Mouse (Mus musculus): ENCODE measurements around the gene Olfr1062. TPM values are rescaled to one million over a fixed set of nuclear protein-coding genes. Genes with fewer than 3 reads are reported as not detected.
"Not testable (repeated sequence)": the region's sequence is repeated elsewhere in the genome, so short reads cannot be mapped to it uniquely, and the experiment has no call there.

Gene Olfr1062
- total and polyA plus RNA-seq, 3 experiments = not detected

DNA sequence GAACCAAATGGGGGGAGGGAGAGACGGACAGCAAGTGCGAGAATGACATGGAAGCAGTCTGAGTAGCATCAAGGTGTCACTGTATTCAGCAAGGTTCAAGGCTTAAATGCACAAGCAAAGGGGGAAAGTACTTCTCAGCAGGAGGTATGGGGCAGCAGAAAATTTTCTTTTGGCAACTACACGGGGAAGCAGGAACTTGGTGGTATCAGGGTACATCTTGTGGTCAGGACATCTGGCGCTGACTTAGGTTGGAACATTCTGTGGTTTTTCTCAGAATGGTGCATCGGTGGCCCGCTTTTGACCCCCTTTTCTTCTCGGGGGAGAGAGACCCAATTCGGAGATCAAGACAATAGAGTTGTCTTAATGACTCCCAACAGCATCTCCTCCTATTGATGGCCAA is 2.0 kb upstream of the Olfr1062 start:
- DNase-seq (ENCODE audit: low read depth, low spot score) = peak; percentile 53
- H3K4me3 ChIP-seq (ENCODE audit: control insufficient read depth in 1 of 2, insufficient read depth in 1 of 2, low read depth in 2 of 2, low read length in 2 of 2) = not testable (repeated sequence)

DNA sequence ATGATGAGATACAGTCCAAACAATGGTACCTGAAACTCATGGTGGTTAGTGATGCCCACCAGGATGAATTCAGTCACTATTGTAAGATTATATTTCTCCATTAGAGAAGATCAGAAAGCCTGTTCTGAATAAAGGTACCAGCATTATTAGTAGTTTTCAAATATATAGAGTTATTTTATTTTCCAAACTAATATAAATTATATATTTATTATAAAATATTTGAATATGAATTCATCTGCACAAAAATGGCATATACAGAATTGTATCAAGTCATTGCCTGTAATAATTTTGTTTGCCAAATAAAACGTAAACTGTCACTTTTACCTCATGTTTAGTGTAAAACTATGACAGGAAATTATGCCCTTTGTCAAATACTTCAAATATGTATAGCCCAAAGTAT is 12.6 kb downstream of the Olfr1062 start, which contains the start of gene Olfr1061:
Gene Olfr1061 (minus strand): TSS at position 101 of the 400 bp plus-strand sequence.
- no peak for DNase-seq (ENCODE audit: low read depth, low spot score)
- Histone ChIP-seq H3K27ac (ENCODE audit: control insufficient read depth, low read depth, low read length) (no peak within 1 kb of the TSS), H3K9ac (ENCODE audit: control insufficient read depth, low read depth, low read length, poor library complexity, severe bottlenecking) (no peak within 1 kb of the TSS), H3K4me1 (ENCODE audit: control insufficient read depth in 1 of 2, insufficient read depth in 2 of 2, low read length in 2 of 2) (no peaks in the 10 kb centered on the region), H3K27me3 (ENCODE audit: control insufficient read depth in 1 of 2, insufficient read depth in 2 of 2, low read length in 2 of 2) (no peaks in the 10 kb centered on the region), H3K4me3 (ENCODE audit: control insufficient read depth in 1 of 2, insufficient read depth in 1 of 2, low read depth in 2 of 2, low read length in 2 of 2) (no peak within 1 kb of the TSS), H3K36me3 (ENCODE audit: control insufficient read depth in 1 of 2, insufficient read depth in 2 of 2, low read length in 2 of 2) (no peaks in the 10 kb centered on the region), H3K79me2 (ENCODE audit: control insufficient read depth, insufficient read depth, low read length, poor library complexity) (no peaks in the 10 kb centered on the region), H3K9me3 (replicated peaks; ENCODE audit: insufficient read depth, low read length) (no peaks in the 10 kb centered on the region)
- TF ChIP-seq NELFE (IDR thresholded peaks at IDR 0.05; ENCODE audit: low read depth, low read length) (no peak), SMC3 (IDR thresholded peaks at IDR 0.05; ENCODE audit: low read depth, low read length) (no peak), POLR2AphosphoS2 (IDR thresholded peaks at IDR 0.05; ENCODE audit: low read length) (no peak), MAFK (IDR thresholded peaks at IDR 0.05; ENCODE audit: borderline replicate concordance, low read depth, low read length) (no peak), JUND (IDR thresholded peaks at IDR 0.05; ENCODE audit: low read depth, low read length) (no peak), TBP (IDR thresholded peaks at IDR 0.05; ENCODE audit: low read depth, low read length) (no peak), GATA1 (IDR thresholded peaks at IDR 0.05; ENCODE audit: low read depth, low read length) (no peak), KAT2A (conservative IDR thresholded peaks at IDR 0.05; ENCODE audit: low read depth, low read length) (no peak), ZC3H11A (IDR thresholded peaks at IDR 0.05; ENCODE audit: low read depth, low read length) (no peak), CTCF (IDR thresholded peaks at IDR 0.05 in 2 of 3, conservative IDR thresholded peaks at IDR 0.05 in 1 of 3; ENCODE audit: control insufficient read depth in 1 of 3, insufficient read depth in 1 of 3, low read depth in 2 of 3, low read length in 3 of 3, poor library complexity in 1 of 3, severe bottlenecking in 1 of 3) (no peak), BHLHE40 (IDR thresholded peaks at IDR 0.05; ENCODE audit: borderline replicate concordance, low read depth, low read length) (no peak), ZKSCAN1 (IDR thresholded peaks at IDR 0.05; ENCODE audit: low read depth, low read length) (no peak), USF2 (IDR thresholded peaks at IDR 0.05; ENCODE audit: borderline replicate concordance in 1 of 2, insufficient read depth in 1 of 2, low read depth in 1 of 2, low read length in 2 of 2) (no peak), POLR2AphosphoS5 (IDR thresholded peaks at IDR 0.05; ENCODE audit: borderline replicate concordance, low read depth, low read length) (no peak), MAX (IDR thresholded peaks at IDR 0.05; ENCODE audit: low read length) (no peak)

More for the DNA sequence above, 2.0 kb upstream of the Olfr1062 start:
- not testable (repeated sequence) for H3K36me3 ChIP-seq (ENCODE audit: control insufficient read depth in 1 of 2, insufficient read depth in 2 of 2, low read length in 2 of 2); H3K79me2 ChIP-seq (ENCODE audit: control insufficient read depth, insufficient read depth, low read length, poor library complexity); H3K27ac ChIP-seq (ENCODE audit: control insufficient read depth, low read depth, low read length); H3K9ac ChIP-seq (ENCODE audit: control insufficient read depth, low read depth, low read length, poor library complexity, severe bottlenecking); H3K9me3 ChIP-seq (replicated peaks; ENCODE audit: insufficient read depth, low read length); H3K4me1 ChIP-seq (ENCODE audit: control insufficient read depth in 1 of 2, insufficient read depth in 2 of 2, low read length in 2 of 2); H3K27me3 ChIP-seq (ENCODE audit: control insufficient read depth in 1 of 2, insufficient read depth in 2 of 2, low read length in 2 of 2)
- TF ChIP-seq EP300 (IDR thresholded peaks at IDR 0.05; ENCODE audit: low read depth in 1 of 2, low read length in 2 of 2) = peak; percentile 31 to 50

DNA sequence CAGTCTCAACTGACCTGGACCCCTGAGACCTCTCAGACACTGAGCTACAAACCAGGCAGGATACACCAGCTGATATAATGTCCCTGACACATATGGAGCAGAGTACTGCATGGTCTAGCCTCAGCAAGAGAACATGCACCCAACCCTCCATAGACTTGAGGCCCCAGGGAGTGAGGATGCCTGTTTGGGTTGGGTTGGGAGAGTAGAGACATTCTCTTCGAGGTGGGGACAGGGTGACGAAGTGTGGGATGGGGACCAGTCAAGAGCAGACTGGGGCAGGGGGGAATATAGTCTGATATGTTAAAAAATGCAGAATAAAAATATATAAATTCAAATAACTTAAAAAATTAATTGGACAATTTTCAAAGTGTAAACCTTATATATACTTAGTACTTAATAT is 31.4 kb downstream of the Olfr1062 start:
- H3K27ac ChIP-seq (ENCODE audit: control insufficient read depth, low read depth, low read length) = no peak overlapping the region
- DNase-seq (ENCODE audit: low read depth, low spot score) = no peak
- H3K4me1 ChIP-seq (ENCODE audit: control insufficient read depth in 1 of 2, insufficient read depth in 2 of 2, low read length in 2 of 2) = no peaks in the 10 kb centered on the region
- no peak overlapping the region for H3K4me3 ChIP-seq (ENCODE audit: control insufficient read depth in 1 of 2, insufficient read depth in 1 of 2, low read depth in 2 of 2, low read length in 2 of 2)
- no peak for TF ChIP-seq KAT2A (conservative IDR thresholded peaks at IDR 0.05; ENCODE audit: low read depth, low read length)
- no peak for TF ChIP-seq ETS1 (IDR thresholded peaks at IDR 0.05; ENCODE audit: low read depth, low read length)
- no peak for TF ChIP-seq SMC3 (IDR thresholded peaks at IDR 0.05; ENCODE audit: low read depth, low read length)
- TF ChIP-seq HCFC1 (IDR thresholded peaks at IDR 0.05; ENCODE audit: low read depth, low read length) = no peak
- no peaks in the 10 kb centered on the region for H3K36me3 ChIP-seq (ENCODE audit: control insufficient read depth in 1 of 2, insufficient read depth in 2 of 2, low read length in 2 of 2)
- H3K79me2 ChIP-seq (ENCODE audit: control insufficient read depth, insufficient read depth, low read length, poor library complexity) = no peaks in the 10 kb centered on the region
- H3K9me3 ChIP-seq (replicated peaks; ENCODE audit: insufficient read depth, low read length) = no peaks in the 10 kb centered on the region
- no peaks in the 10 kb centered on the region for H3K27me3 ChIP-seq (ENCODE audit: control insufficient read depth in 1 of 2, insufficient read depth in 2 of 2, low read length in 2 of 2)
- no peak overlapping the region for H3K9ac ChIP-seq (ENCODE audit: control insufficient read depth, low read depth, low read length, poor library complexity, severe bottlenecking)

DNA sequence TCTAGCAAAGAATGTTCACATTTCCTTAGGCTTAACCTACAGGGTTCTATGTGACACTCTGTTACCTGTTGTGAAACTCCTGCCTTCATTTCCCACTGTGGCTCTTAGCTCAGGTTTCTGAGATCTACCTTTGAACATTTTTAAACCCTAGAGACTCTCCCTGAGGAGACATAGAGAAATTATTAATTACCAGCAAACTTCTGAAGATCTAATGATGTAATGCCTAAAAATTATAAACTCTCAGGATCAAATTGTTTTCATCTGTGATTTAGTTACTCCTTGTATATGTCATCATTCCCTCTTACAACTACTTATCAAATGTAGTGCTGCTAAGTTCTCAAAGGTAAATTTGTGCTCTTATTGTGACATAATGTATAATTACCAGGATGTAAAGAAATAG is 38.1 kb downstream of the Olfr1062 start, which contains the start of gene Olfr1058:
Gene Olfr1058 (minus strand): TSS at position 101 of the 400 bp plus-strand sequence.
- H3K79me2 ChIP-seq (ENCODE audit: control insufficient read depth, insufficient read depth, low read length, poor library complexity); H3K9ac ChIP-seq (ENCODE audit: control insufficient read depth, low read depth, low read length, poor library complexity, severe bottlenecking); H3K27me3 ChIP-seq (ENCODE audit: control insufficient read depth in 1 of 2, insufficient read depth in 2 of 2, low read length in 2 of 2): not testable (repeated sequence)

More for the DNA sequence above, 38.1 kb downstream of the Olfr1062 start, which contains the start of gene Olfr1058:
- H3K9me3 ChIP-seq (replicated peaks; ENCODE audit: insufficient read depth, low read length); H3K4me3 ChIP-seq (ENCODE audit: control insufficient read depth in 1 of 2, insufficient read depth in 1 of 2, low read depth in 2 of 2, low read length in 2 of 2); H3K27ac ChIP-seq (ENCODE audit: control insufficient read depth, low read depth, low read length); H3K36me3 ChIP-seq (ENCODE audit: control insufficient read depth in 1 of 2, insufficient read depth in 2 of 2, low read length in 2 of 2); DNase-seq (ENCODE audit: low read depth, low spot score); H3K4me1 ChIP-seq (ENCODE audit: control insufficient read depth in 1 of 2, insufficient read depth in 2 of 2, low read length in 2 of 2): not testable (repeated sequence)

Measured in MEL (cell line).